Mouse (Mus musculus): ENCODE measurements around the gene Rnf114.

- no peak for TF ChIP-seq CTCF (IDR thresholded peaks at IDR 0.05; ENCODE audit: low read depth)
- TF ChIP-seq EP300 (IDR thresholded peaks at IDR 0.05; ENCODE audit: low read depth), result no peak
Observed at GRCm38 (mm10) chr2:167546447-167547195, 54.2 kb downstream of the Rnf114 start.
